Mouse (Mus musculus) E14TG2a.4 (cell line): ENCODE measurements at regions not wholly inside any gene's neighbourhood (a gene's known extent, or its start where the extent isn't known, plus 50 kb on each side); places are given as distances from the start of the nearest gene placed in this dataset.

ENCODE experiments used
- H3K27me3 ChIP-seq: 2 replicates; pipeline ENCODE4 v1.6.1; 2014; ENCODE audit warnings: low read length, control low read depth; ENCODE audit not compliant: insufficient read depth
- H3K36me3 ChIP-seq: 2 replicates; pipeline ENCODE4 v1.6.1; 2014; ENCODE audit warnings: low read length, control low read depth; ENCODE audit not compliant: insufficient read depth
- H3K4me1 ChIP-seq: replicated peaks from 2 replicates; pipeline ENCODE4 v1.6.1; 2014; ENCODE audit warnings: low read depth, low read length, control low read depth
- H3K4me3 ChIP-seq: replicated peaks from 2 replicates; pipeline ENCODE4 v1.5.1; 2014; ENCODE audit warnings: mild to moderate bottlenecking, low read length
- H3K9me3 ChIP-seq: 2 replicates; pipeline ENCODE4 v1.6.1; 2014; ENCODE audit warnings: low read length, control low read depth
- CTCF ChIP-seq: conservative IDR thresholded peaks from 2 replicates; pipeline ENCODE4 v1.5.1; 2014; ENCODE audit warnings: low read length
- NANOG ChIP-seq: IDR thresholded peaks from 2 replicates; pipeline ENCODE4 v1.6.1; 2014; ENCODE audit warnings: borderline replicate concordance, low read length, mixed read lengths
- POU5F1 ChIP-seq: IDR thresholded peaks from 2 replicates; pipeline ENCODE4 v1.6.1; 2014; ENCODE audit warnings: low read length, borderline replicate concordance

DNA sequence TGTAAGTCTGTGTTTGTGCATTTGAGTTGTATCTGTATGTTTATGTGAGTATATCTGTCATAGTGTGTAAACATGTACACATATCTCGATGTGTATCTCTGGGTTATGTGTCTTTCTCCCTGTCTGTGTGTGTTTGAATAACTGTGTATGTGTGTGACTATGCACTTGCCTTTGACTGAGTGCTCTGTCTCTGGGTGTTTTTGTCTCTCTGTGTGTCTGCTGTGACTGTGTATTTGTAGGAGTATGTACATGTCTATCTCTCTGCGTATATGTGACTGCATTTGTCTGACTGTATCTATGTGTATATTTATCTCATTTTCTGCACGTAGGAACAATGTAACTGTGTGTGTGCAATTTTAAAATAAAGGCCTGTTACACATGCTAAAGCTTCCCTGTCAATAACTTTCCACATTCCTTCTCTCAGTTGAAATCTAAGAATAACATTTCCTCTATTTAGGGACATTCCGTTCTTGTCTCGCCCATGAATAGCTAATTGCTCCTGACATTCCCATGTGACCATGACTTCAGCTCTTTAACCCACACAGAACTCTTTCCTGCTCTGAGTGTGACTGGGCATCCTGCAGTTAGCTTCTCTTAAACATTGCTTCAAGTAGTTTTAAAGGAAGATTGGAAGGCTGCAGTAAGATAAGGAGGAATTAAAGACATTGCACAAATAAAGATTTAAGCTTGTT lies 257.2 kb upstream of the Klf6 start:
- Histone ChIP-seq H3K4me3 (no peak overlapping the region), H3K4me1 (no peaks in the 10 kb centered on the region), H3K36me3 (no peaks in the 10 kb centered on the region), H3K9me3 (no peaks in the 10 kb centered on the region), H3K27me3 (no peaks in the 10 kb centered on the region)
- no peak for TF ChIP-seq NANOG
- TF ChIP-seq CTCF = no peak
- no peak for TF ChIP-seq POU5F1

DNA sequence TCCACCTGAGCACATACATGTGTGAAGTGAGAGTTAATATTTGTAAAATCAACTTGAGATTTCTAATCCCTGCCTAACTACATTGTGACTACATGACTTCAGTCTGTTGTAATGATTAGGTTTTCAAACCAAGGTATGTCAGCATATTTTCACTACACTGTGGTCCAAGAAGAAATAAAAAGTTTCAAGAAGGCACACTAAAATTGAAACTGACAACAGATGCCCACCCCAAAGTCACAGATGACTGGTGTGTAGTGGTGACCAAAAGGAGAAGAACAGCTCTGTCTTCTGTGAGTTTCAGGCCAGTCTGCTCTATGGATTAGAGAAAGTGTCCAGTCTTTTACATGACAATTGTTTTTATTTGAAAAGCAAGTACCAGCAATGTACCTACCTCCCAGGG lies 255.9 kb upstream of the Klf6 start:
- Histone ChIP-seq H3K9me3 (no peaks in the 10 kb centered on the region), H3K36me3 (no peaks in the 10 kb centered on the region), H3K4me3 (no peak overlapping the region), H3K27me3 (no peaks in the 10 kb centered on the region), H3K4me1 (no peaks in the 10 kb centered on the region)
- TF ChIP-seq NANOG = no peak
- TF ChIP-seq CTCF = no peak
- no peak for TF ChIP-seq POU5F1

DNA sequence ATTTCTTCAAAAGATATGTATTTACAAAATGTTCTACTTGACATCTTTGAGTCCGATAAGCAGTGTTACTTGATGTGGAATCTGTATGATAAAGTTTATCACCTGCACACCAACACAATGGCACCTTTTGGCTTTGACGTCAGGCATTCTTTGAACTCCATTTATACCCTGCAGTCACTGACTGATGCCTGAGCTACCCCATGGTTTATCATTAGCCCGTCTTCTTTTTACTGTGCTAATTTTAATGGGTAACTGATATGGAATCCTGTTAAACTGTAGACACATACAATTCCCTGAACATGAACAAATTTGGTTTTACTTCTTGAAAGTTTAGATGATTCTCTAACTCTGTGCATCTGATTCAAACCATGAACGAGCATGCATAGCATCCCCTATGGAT lies 253.8 kb upstream of the Klf6 start:
- TF ChIP-seq CTCF (no peak), POU5F1 (no peak), NANOG (no peak)
- Histone ChIP-seq H3K27me3 (no peaks in the 10 kb centered on the region), H3K4me1 (no peaks in the 10 kb centered on the region), H3K4me3 (no peak overlapping the region), H3K9me3 (no peaks in the 10 kb centered on the region), H3K36me3 (no peaks in the 10 kb centered on the region)

DNA sequence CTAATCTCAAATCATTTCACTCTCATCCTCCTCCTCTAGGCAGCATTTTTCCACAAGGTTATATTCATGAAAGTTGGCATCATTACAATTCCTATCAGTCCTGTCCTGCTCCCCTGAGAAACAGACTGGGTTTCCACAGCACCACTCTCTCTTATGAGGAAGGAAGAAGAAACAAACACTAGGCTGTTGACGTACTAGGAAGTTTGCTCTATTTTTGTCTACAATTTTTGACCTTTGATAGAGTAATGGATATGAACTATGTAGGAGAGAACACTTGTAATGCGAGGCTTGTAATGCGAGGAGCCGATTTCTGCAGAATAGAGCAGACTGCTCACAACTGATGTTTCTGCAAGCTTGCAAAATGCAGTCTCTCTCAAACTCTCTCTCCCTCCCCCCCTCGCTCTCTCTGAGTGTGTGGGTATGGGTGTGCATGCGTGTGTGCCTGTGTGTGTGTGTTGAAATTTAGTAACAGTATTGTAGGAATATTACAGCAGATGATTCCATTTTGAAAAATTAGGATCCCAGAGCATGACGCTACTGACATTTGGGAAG lies 247.0 kb upstream of the Klf6 start:
- no peaks in the 10 kb centered on the region for H3K27me3 ChIP-seq
- H3K4me1 ChIP-seq = no peaks in the 10 kb centered on the region
- no peaks in the 10 kb centered on the region for H3K9me3 ChIP-seq
- H3K4me3 ChIP-seq = no peak overlapping the region
- H3K36me3 ChIP-seq = no peaks in the 10 kb centered on the region
- TF ChIP-seq NANOG = no peak
- TF ChIP-seq POU5F1 = no peak
- no peak for TF ChIP-seq CTCF

DNA sequence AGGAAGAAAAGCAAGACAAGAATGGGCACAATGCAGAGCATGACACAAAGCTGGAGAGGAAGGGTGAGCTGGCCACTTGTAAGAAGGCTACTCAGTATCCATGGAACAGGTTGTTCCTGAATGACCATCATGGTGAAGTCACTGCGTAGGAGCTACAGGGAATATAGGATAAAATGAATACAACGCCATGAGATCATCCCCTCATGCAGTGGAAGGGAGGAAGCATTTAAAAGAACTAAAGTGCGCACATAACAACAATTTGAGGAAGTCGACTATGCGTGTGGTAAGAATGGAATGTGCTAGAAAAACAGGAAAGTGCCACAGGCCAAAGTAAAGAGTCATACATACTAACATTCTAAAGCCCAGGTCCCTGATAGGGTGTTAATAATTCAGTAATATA lies 246.4 kb upstream of the Klf6 start:
- no peaks in the 10 kb centered on the region for H3K9me3 ChIP-seq
- TF ChIP-seq NANOG (no peak), CTCF (no peak)
- H3K4me1 ChIP-seq = no peaks in the 10 kb centered on the region
- H3K27me3 ChIP-seq = no peaks in the 10 kb centered on the region
- H3K36me3 ChIP-seq = no peaks in the 10 kb centered on the region
- H3K4me3 ChIP-seq = no peak overlapping the region

DNA sequence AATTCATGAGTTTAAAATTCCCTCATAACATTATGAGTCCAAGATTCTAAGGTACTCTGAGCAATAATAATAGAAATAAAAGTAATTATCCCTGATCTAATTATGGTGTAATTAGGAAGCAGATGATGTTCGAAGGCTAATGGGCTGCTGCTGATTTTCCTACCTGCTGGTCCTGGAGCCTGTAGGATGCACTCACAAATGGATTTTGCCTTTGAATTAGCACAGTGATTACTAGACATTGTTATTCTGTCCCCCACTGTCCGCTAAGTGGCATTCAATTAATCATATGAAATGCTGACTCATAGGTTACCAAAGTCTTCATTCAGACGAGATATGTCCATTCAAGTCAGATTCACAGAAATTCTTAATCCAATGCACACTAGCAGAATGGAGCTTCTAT lies 246.0 kb upstream of the Klf6 start:
- Histone ChIP-seq H3K4me1 (no peaks in the 10 kb centered on the region), H3K36me3 (no peaks in the 10 kb centered on the region), H3K9me3 (no peaks in the 10 kb centered on the region), H3K27me3 (no peaks in the 10 kb centered on the region), H3K4me3 (no peak overlapping the region)
- no peak for TF ChIP-seq POU5F1
- TF ChIP-seq CTCF = no peak
- no peak for TF ChIP-seq NANOG

DNA sequence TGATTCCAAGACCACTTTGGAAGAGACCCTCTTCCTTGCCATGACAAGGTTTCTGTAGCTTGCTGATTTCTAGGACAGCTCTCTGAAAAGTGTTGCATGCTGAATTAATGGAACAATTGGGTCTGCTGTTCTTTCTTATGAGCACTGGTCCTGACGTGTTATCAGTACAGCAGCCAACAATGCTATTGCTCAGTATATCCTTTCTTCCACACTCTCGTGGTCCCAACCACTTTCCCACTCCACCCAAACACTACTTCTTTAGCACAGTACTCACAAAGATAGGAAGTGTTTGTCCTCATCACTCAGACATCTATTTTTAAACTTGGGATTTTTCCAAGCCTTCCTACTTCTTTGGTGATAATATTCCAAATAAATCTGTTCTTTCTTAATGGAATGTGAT lies 233.2 kb upstream of the Klf6 start:
- Histone ChIP-seq H3K27me3 (no peaks in the 10 kb centered on the region), H3K4me1 (no peaks in the 10 kb centered on the region), H3K36me3 (no peaks in the 10 kb centered on the region), H3K9me3 (peaks cover 19% of the 10 kb centered on the region), H3K4me3 (no peak overlapping the region)
- TF ChIP-seq POU5F1 = no peak
- no peak for TF ChIP-seq CTCF
- TF ChIP-seq NANOG = no peak

DNA sequence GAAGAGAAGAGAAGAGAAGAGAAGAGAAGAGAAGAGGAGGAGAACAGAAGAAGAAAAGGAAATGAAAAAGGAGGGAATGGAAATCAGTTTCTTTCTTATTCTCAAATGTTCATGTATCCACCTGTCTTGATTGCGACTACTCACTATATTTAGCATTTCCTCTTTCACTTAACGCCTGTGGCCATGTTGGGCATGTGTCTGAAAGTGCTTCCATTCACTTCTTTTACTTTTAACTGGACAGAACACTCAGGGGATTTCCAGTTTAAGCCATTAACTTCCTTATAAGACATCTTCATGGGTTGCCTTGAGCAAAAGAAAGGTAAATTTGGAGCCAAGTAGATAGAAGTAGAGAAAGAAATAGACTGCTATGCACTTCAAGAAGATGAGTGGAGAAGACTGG lies 226.3 kb upstream of the Klf6 start:
- Histone ChIP-seq H3K27me3 (no peaks in the 10 kb centered on the region), H3K9me3 (peaks cover 28% of the 10 kb centered on the region), H3K4me3 (no peak overlapping the region), H3K4me1 (no peaks in the 10 kb centered on the region), H3K36me3 (no peaks in the 10 kb centered on the region)
- no peak for TF ChIP-seq CTCF
- TF ChIP-seq POU5F1 = no peak
- no peak for TF ChIP-seq NANOG
